Mouse (Mus musculus): ENCODE data around the gene S100a3. TPM values are rescaled to one million over a fixed set of nuclear protein-coding genes. Genes with fewer than 3 reads are reported as not detected.

S100a3 gene
- polyA plus RNA-seq, 1 experiment = 0.23 TPM

DNA sequence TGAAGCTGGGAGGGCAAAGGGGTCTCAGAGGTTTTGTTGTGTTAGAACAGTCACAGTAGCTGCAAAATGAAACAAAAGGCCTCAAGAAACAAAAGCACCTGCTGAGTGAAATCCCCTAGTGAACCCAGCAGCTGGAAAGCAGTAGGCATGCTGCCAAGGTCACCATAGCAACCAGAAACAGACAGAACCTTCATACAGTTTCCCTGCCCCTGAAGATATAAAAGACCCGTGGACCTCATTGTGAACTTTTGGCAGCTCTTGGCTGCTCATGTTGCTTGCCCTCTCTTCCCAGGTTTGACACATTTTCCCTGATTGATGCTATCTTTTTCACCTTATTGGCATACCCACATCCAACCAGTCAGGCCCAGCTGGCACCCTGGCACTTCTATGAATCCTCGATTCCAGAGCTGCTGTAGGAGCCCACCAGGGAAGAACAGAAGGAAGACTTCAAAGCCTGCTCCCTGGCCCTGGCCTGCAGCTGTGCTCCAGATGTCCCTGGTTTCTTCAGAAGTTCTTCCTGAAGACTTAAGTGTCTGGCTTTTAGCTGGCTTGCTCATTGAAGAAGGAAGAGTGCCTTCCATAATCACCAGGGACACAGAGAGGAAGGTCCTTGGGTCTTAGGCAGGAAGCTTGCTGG lies 63.2 kb downstream of the S100a3 start:
- TF ChIP-seq CTCF (conservative IDR thresholded peaks at IDR 0.05; ENCODE audit: insufficient read depth, insufficient read length, low read depth, low read length) (no peak), POLR2A (IDR thresholded peaks at IDR 0.05; ENCODE audit: low read depth, low read length) (no peak)
- H3K27me3 ChIP-seq (replicated peaks; ENCODE audit: control insufficient read depth, insufficient read depth, low read length) = no peaks in the 10 kb centered on the region
- H3K4me1 ChIP-seq (ENCODE audit: control insufficient read depth, insufficient read depth, low read length) = no peaks in the 10 kb centered on the region
- H3K4me3 ChIP-seq (ENCODE audit: insufficient read depth, low read depth, low read length) = no peak overlapping the region
- H3K36me3 ChIP-seq (ENCODE audit: control insufficient read depth, insufficient read depth, low read length) = no peaks in the 10 kb centered on the region
- 18% methylated on average over 2 of the region's 2 CpGs for whole genome bisulfite sequencing
- peak; percentile 38 for DNase-seq
- H3K27ac ChIP-seq (ENCODE audit: insufficient read depth, low read depth, low read length) = no peak overlapping the region

DNA sequence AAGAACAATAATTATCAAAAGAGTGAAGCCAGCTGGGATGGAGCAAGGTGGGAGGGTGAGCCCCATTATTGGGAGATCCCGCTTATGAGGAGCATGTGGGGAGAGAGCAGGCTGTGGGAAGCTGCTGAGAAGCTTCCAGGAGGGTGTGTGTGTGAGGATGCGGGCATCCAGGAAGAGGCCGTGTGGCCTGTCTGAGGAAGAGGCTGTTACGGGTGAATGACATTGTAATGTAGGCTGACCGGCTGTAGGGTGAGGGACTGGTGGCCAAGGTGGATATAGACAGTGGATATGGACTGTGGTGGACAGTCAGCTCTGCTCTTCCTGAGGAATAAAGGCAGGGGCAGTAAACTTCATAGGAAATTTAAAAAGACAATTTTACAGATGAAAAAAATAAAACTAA lies 65.1 kb downstream of the S100a3 start:
- no peaks in the 10 kb centered on the region for H3K27me3 ChIP-seq (replicated peaks; ENCODE audit: control insufficient read depth, insufficient read depth, low read length)
- TF ChIP-seq POLR2A (IDR thresholded peaks at IDR 0.05; ENCODE audit: low read depth, low read length) (no peak), CTCF (conservative IDR thresholded peaks at IDR 0.05; ENCODE audit: insufficient read depth, insufficient read length, low read depth, low read length) (no peak)
- no peak overlapping the region for H3K27ac ChIP-seq (ENCODE audit: insufficient read depth, low read depth, low read length)
- DNase-seq = no peak
- 73% methylated on average over 5 of the region's 5 CpGs for WGBS
- H3K36me3 ChIP-seq (ENCODE audit: control insufficient read depth, insufficient read depth, low read length) = no peaks in the 10 kb centered on the region
- H3K4me1 ChIP-seq (ENCODE audit: control insufficient read depth, insufficient read depth, low read length) = no peaks in the 10 kb centered on the region
- H3K4me3 ChIP-seq (ENCODE audit: insufficient read depth, low read depth, low read length) = no peak overlapping the region

DNA sequence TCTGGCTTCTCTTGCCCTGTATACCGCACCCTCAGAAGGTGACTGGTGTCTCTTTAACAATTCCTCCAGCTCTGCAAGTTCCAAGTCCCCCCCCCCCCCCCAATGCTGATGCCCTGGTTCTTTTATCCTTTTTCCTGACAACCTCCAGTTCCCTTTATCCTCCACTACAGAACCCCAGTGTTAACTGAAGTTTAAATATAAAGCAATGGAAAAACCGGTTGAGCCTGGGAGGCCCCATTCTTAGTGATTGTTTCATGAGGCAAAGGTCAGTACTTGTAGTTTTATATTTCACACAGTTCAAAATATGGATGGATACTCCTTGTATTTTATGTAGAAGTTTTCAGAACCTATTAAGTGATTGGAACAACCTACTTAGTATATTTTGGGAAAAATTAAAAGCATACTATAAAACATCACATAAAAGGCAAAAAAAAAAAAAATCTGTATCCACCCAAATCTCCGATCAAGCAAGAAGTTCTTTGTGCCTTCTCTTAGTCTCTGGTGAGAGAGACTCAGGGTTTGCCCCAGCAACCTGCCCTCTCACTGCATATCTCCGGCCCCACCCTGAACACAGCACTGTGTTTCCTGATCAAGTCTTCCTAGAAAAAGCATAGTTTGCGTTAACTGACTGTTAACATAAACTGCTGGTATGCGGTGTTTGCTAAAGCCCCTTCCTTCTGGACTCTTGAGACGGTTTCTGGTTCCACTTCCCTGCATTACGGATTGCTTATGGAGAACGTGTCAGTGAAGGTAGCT lies 66.1 kb downstream of the S100a3 start:
- no peaks in the 10 kb centered on the region for H3K36me3 ChIP-seq (ENCODE audit: control insufficient read depth, insufficient read depth, low read length)
- no peak overlapping the region for H3K4me3 ChIP-seq (ENCODE audit: insufficient read depth, low read depth, low read length)
- no peaks in the 10 kb centered on the region for H3K27me3 ChIP-seq (replicated peaks; ENCODE audit: control insufficient read depth, insufficient read depth, low read length)
- DNase-seq = no peak
- TF ChIP-seq CTCF (conservative IDR thresholded peaks at IDR 0.05; ENCODE audit: insufficient read depth, insufficient read length, low read depth, low read length) = no peak
- no peak for TF ChIP-seq POLR2A (IDR thresholded peaks at IDR 0.05; ENCODE audit: low read depth, low read length)
- 67% methylated on average over 9 of the region's 9 CpGs for WGBS
- no peaks in the 10 kb centered on the region for H3K4me1 ChIP-seq (ENCODE audit: control insufficient read depth, insufficient read depth, low read length)
- H3K27ac ChIP-seq (ENCODE audit: insufficient read depth, low read depth, low read length) = no peak overlapping the region

DNA sequence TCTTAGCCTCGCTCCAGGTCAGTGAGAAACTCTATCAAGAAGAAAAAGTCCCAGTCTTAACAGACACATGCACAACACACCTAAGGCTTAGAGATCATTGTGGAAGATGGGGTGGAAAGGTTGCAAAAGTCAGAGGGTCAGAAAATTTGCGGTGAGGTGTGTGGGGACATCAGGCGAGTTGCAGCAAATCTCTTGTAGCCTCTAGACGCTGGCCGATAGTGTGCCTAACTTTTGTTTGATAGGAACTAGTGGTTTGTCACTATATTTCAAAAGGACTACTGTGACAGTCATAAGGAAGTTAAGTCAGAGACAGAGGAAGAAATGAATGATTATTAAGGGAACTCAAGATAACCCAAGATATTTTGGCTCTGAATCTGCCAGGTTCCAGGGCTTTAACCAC lies 67.0 kb downstream of the S100a3 start:
- no peaks in the 10 kb centered on the region for H3K4me1 ChIP-seq (ENCODE audit: control insufficient read depth, insufficient read depth, low read length)
- no peak overlapping the region for H3K4me3 ChIP-seq (ENCODE audit: insufficient read depth, low read depth, low read length)
- H3K36me3 ChIP-seq (ENCODE audit: control insufficient read depth, insufficient read depth, low read length) = no peaks in the 10 kb centered on the region
- H3K27ac ChIP-seq (ENCODE audit: insufficient read depth, low read depth, low read length) = no peak overlapping the region
- DNase-seq = no peak
- H3K27me3 ChIP-seq (replicated peaks; ENCODE audit: control insufficient read depth, insufficient read depth, low read length) = no peaks in the 10 kb centered on the region
- WGBS = 93% methylated on average over 5 of the region's 5 CpGs
- no peak for TF ChIP-seq POLR2A (IDR thresholded peaks at IDR 0.05; ENCODE audit: low read depth, low read length)
- no peak for TF ChIP-seq CTCF (conservative IDR thresholded peaks at IDR 0.05; ENCODE audit: insufficient read depth, insufficient read length, low read depth, low read length)

DNA sequence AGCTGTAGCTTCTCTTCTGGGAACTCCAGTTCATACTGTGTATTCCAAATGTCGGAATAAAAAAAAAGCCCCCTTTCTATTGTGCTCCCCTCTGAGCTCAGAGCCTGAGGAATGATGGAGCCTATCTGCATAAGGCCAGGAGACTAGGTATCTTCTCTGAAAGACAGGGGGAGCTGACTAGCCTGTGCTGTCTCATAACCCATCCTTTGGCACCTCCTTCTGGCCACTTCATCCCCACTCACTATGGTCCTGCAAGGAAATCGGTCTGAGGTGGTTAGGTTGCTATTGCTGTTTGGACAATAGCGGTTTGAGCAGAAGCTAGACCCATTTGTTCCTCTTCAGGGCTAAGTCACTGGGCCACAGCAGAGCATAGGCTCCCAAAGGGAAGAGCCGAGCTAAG lies 67.4 kb downstream of the S100a3 start:
- no peaks in the 10 kb centered on the region for H3K4me1 ChIP-seq (ENCODE audit: control insufficient read depth, insufficient read depth, low read length)
- no peak for DNase-seq
- 66% methylated on average over 4 of the region's 4 CpGs for WGBS

DNA sequence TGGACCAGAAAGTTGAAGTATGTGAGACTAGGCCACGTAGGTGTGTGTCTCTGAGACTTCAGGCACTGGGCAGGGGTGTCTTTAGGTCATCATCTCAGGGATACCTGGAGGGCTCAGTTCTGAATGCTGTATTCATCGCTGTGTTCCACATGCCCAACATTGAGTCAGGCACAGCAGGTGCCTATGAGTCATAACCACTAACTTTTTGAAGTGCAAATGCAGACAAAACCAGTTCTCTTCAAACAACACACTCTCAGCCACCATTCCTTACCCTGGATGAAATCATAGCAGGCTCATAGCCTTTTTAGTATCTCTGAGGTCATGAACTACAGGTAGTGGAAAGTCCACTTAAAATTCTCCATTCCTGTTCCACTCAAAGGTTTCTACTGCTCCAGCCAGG lies 68.9 kb downstream of the S100a3 start:
- Histone ChIP-seq H3K27ac (ENCODE audit: insufficient read depth, low read depth, low read length) (no peak overlapping the region), H3K4me1 (ENCODE audit: control insufficient read depth, insufficient read depth, low read length) (no peaks in the 10 kb centered on the region), H3K27me3 (replicated peaks; ENCODE audit: control insufficient read depth, insufficient read depth, low read length) (no peaks in the 10 kb centered on the region), H3K36me3 (ENCODE audit: control insufficient read depth, insufficient read depth, low read length) (no peaks in the 10 kb centered on the region), H3K4me3 (ENCODE audit: insufficient read depth, low read depth, low read length) (no peak overlapping the region)
- WGBS = 81% methylated on average over 2 of the region's 2 CpGs
- no peak for DNase-seq
- TF ChIP-seq CTCF (conservative IDR thresholded peaks at IDR 0.05; ENCODE audit: insufficient read depth, insufficient read length, low read depth, low read length) (no peak), POLR2A (IDR thresholded peaks at IDR 0.05; ENCODE audit: low read depth, low read length) (no peak)

More for the DNA sequence above, 67.4 kb downstream of the S100a3 start:
- TF ChIP-seq CTCF (conservative IDR thresholded peaks at IDR 0.05; ENCODE audit: insufficient read depth, insufficient read length, low read depth, low read length) = peak; percentile 60
- no peak for TF ChIP-seq POLR2A (IDR thresholded peaks at IDR 0.05; ENCODE audit: low read depth, low read length)
- Histone ChIP-seq H3K27ac (ENCODE audit: insufficient read depth, low read depth, low read length) (no peak overlapping the region), H3K36me3 (ENCODE audit: control insufficient read depth, insufficient read depth, low read length) (no peaks in the 10 kb centered on the region), H3K4me3 (ENCODE audit: insufficient read depth, low read depth, low read length) (no peak overlapping the region), H3K27me3 (replicated peaks; ENCODE audit: control insufficient read depth, insufficient read depth, low read length) (no peaks in the 10 kb centered on the region)

DNA sequence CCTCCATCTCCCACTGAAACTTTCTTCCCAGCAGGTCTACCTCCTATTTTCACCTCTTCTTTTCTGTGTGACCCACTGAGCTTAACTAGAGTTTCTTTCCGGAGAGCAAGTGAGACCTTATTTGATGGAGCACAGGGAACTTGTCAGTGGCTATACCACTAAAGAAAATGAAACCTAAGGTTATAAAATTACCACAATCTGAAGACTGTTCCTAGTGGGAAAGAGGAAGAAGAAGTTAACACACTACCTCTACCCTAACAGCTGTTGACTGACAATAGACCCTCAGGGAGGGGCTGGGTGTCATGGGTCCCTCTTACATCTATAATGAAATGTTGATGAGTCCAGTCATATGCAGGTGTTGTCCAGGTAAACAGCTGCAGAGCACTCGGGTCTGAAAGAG lies 71.6 kb downstream of the S100a3 start:
- 88% methylated on average over 2 of the region's 2 CpGs for WGBS
- H3K4me3 ChIP-seq (ENCODE audit: insufficient read depth, low read depth, low read length) = no peak overlapping the region
- H3K27ac ChIP-seq (ENCODE audit: insufficient read depth, low read depth, low read length) = no peak overlapping the region
- TF ChIP-seq CTCF (conservative IDR thresholded peaks at IDR 0.05; ENCODE audit: insufficient read depth, insufficient read length, low read depth, low read length) = no peak
- TF ChIP-seq POLR2A (IDR thresholded peaks at IDR 0.05; ENCODE audit: low read depth, low read length) = no peak
- H3K36me3 ChIP-seq (ENCODE audit: control insufficient read depth, insufficient read depth, low read length) = no peaks in the 10 kb centered on the region
- H3K27me3 ChIP-seq (replicated peaks; ENCODE audit: control insufficient read depth, insufficient read depth, low read length) = no peaks in the 10 kb centered on the region
- no peak for DNase-seq
- H3K4me1 ChIP-seq (ENCODE audit: control insufficient read depth, insufficient read depth, low read length) = no peaks in the 10 kb centered on the region

Measured in kidney, adult 2 months (tissue).